Mouse (Mus musculus) frontal cortex, adult (tissue): Measurements from ENCODE around the gene Tnfaip2.
A peak's percentile ranks its signal among the peaks of the same experiment; 100 is the strongest.

Source experiments
- ATAC-seq: cut with Nextera tagmentation; 2 replicates; pipeline ENCODE4 v1.9.2; 2017; ENCODE audit warnings: mild to moderate bottlenecking, moderate library complexity, mixed read lengths; ENCODE audit not compliant: low TSS enrichment

Tnfaip2 gene

GRCm38 (mm10) chr12:111443921-111444831, 1.9 kb downstream of the Tnfaip2 start:
- no peak for ATAC-seq

- ATAC-seq, result no peak
Observed at GRCm38 (mm10) chr12:111445161-111445889, 3.1 kb downstream of the Tnfaip2 start.

GRCm38 (mm10) chr12:111445890-111446613, 3.8 kb downstream of the Tnfaip2 start:
- no peak for ATAC-seq

- ATAC-seq, result no peak
Observed at GRCm38 (mm10) chr12:111446745-111447144, 4.5 kb downstream of the Tnfaip2 start.

GRCm38 (mm10) chr12:111447350-111447749, 5.1 kb downstream of the Tnfaip2 start:
- no peak for ATAC-seq

- no peak for ATAC-seq
Observed at GRCm38 (mm10) chr12:111447898-111448760, 5.9 kb downstream of the Tnfaip2 start.

GRCm38 (mm10) chr12:111448931-111449705, 6.8 kb downstream of the Tnfaip2 start:
- ATAC-seq, result no peak

GRCm38 (mm10) chr12:111450359-111450758, 8.1 kb downstream of the Tnfaip2 start:
- no peak for ATAC-seq

GRCm38 (mm10) chr12:111451561-111451960, 9.3 kb downstream of the Tnfaip2 start:
- no peak for ATAC-seq

GRCm38 (mm10) chr12:111454021-111454420, 11.8 kb downstream of the Tnfaip2 start:
- ATAC-seq, result no peak

- no peak for ATAC-seq
Observed at GRCm38 (mm10) chr12:111454543-111455280, 12.4 kb downstream of the Tnfaip2 start.

- ATAC-seq, result no peak
Observed at GRCm38 (mm10) chr12:111455311-111455846, 13.1 kb downstream of the Tnfaip2 start.

GRCm38 (mm10) chr12:111455860-111456259, 13.6 kb downstream of the Tnfaip2 start:
- no peak for ATAC-seq

GRCm38 (mm10) chr12:111457742-111458141, 15.5 kb downstream of the Tnfaip2 start:
- no peak for ATAC-seq

GRCm38 (mm10) chr12:111463570-111463969, 21.3 kb downstream of the Tnfaip2 start:
- no peak for ATAC-seq

GRCm38 (mm10) chr12:111466369-111466768, 24.1 kb downstream of the Tnfaip2 start:
- no peak for ATAC-seq

- ATAC-seq, result no peak
Observed at GRCm38 (mm10) chr12:111468206-111468605, 25.9 kb downstream of the Tnfaip2 start.

- peak; percentile 92 for ATAC-seq
Observed at GRCm38 (mm10) chr12:111469507-111469906, 27.2 kb downstream of the Tnfaip2 start.

- ATAC-seq, result no peak
Observed at GRCm38 (mm10) chr12:111471119-111471518, 28.9 kb downstream of the Tnfaip2 start.
